Mouse (Mus musculus) A20 (cell line): ENCODE results near the gene Serpine1.
"Not testable (repeated sequence)": the region's sequence is repeated elsewhere in the genome, so short reads cannot be mapped to it uniquely, and the experiment has no call there.

ENCODE experiments used
- DNase-seq: peaks from one replicate; pipeline ENCODE4 v3.0.0-alpha.2; 2011; ENCODE audit warnings: low read depth, low spot score

The Serpine1 gene

DNA sequence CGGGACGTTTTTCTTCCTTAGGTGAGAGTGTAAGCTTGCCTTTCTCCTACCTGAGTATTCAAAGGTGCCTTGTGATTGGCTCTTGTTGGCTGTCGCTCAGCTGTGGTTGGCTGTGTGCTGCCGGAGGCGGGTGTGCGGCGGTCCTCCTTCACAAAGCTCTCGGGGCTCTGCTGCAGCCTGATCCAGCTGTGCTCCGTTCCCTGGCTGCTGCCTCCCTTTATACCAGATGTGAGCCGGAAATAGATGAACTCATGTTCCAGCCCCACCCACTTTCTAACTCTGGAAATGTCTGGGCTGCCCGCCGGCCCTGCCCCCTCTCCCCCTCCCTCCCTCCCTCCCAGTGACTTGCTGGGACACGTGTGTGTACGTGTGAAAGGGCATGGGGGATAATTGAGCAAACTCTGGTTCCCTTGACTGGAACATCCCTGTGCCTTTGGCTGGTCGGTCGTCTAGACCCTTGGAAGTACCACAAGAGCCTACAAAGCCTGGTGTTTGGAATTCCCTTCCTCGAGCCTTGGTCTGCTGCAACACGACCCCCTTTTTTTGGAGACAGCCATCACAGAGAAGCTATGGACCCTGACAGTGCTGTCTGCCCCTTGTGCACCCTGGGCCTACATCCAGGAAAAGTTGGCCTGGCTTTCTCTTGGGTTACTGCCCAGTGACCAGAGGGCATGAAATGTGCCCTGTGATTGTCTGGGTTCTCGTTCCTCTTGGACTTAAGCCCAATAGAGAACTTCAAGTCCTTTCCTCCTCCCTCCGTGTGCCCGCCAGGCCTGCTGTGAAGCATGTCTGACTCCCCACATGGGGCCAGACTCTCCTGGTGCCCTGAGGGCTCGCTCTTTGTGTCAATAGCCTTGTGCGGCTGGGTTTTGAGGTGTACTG is at the start of gene Serpine1:
TSS of gene Serpine1 (minus strand) at position 190 of the 882 bp plus-strand sequence.
- DNase-seq = peak; percentile 62

DNA sequence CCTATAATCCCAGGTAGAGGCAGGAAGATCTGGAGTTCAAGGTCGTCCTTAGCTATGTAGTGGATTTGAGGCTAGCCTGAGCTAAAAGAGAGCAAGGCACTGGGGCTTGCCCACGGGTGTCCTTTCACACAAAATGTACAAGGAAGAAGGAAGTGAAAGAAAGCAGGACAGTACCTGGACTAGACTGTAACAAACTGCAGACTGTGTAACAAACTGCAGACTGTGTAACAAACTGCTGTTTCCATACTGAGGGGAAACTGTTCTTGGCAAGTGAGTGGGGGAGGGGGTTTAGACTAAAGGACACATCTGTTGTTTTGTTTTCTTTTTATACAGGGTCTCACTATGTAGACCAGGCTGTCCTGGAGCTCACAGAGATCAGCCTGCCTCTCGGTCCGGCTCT is 49.2 kb upstream of the Serpine1 start:
- DNase-seq = peak; percentile 16

DNA sequence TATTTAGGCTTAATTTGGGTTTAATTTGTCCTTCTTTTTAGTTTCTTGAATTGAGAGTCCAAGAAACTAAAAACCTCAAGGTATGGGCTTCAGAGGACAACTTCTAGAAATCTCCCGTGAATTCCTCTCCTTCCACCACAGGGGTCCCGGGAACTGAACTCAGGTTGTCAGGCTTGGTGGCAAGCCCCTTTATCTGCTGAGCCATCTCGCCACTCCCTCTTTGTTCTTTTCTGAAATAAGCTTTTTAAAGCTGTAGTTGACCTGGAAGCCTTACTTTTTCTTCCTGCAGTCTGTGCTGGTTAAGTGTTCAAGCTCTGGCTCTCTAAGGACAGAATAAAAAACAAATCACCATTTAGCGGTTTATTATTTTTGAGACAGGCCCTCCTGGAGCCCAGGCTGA is 46.8 kb upstream of the Serpine1 start:
- DNase-seq = no peak

DNA sequence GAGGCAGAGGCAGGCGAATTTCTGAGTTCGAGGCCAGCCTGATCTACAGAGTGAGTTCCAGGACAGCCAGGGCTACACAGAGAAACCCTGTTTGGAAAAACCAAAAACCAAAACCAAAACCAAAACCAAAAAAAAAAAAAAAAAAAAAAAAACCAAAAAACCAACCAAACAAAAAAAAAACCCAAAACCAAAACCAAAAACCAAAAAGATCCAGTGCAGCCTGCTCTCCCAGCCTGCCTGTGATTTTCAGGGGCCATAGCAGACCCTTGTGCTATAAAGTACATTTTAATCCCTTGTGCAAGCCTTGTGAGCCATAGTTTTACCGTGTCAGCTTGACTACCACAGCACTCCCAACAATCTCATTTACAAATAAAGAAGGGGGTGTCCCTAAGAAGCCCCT is 45.9 kb upstream of the Serpine1 start:
- not testable (repeated sequence) for DNase-seq

DNA sequence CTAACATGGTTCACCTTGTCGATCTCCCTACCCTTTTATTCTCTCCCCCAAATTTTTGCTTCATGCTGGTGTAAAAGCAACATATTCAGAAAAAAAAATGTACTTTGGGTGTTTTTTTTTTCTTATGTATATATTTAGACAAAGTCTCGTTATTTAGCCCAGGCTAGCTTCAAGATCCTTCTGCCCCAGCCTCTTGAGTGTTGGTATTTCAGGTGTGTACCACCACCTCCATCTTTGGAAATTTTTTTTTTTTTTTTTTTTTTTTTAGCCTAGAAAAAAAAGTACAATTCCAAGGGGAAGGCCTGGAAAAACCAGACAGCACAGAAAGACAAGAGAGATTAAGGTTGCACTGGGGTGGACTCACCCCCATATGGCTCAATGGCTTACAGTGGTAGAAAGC is 44.9 kb upstream of the Serpine1 start:
- no peak for DNase-seq

DNA sequence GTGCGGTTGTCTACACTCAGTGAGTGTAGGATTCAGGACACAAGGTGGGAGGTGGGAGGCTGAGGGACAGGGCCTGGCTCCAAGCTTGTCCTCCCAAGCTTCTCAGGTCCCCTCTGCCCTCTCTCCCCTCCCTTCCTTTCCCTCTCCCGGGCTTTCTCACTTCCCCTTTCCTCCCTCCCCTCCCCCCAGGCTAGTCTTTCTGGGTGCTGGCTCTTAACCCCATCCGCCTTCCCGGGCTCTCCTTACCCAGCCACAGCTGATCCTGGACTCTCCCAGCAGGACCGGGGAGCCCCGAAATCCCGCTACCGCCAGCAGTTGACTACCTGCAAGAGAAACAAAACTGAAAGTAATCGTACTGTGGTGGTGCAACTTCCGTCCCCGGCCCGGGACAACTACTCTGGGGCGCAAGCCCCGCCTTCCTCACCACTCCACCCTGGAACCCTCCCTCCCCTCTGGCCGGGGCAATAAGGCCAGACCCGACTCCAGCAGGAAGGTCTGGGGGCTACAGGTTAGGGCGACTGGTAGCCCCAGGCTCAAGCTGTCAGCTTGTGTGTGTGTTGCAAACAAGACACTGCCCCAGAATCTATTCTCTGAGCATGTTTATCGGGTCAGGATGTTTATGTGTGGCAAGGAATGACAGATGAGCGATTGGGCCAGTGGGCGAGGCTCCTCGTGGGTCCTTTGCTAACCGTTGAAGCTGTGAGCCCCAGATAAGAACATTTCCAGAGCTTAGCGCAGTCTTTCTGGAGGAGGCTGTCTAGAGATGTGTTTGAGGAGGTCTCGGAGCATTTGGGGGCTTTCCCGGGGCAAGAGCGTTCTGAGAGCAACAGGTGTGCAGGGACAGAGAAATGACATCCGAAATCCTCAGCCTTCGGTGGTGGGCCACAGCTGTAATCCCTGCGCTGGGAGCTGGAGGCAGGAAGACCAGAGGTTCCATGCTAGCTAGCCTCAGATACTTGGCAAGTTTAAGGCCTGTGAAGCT is 44.1 kb upstream of the Serpine1 start, which contains the start of gene Trim56:
TSS of gene Trim56 (minus strand) at position 344 of the 982 bp plus-strand sequence.
- peak; percentile 91 for DNase-seq

DNA sequence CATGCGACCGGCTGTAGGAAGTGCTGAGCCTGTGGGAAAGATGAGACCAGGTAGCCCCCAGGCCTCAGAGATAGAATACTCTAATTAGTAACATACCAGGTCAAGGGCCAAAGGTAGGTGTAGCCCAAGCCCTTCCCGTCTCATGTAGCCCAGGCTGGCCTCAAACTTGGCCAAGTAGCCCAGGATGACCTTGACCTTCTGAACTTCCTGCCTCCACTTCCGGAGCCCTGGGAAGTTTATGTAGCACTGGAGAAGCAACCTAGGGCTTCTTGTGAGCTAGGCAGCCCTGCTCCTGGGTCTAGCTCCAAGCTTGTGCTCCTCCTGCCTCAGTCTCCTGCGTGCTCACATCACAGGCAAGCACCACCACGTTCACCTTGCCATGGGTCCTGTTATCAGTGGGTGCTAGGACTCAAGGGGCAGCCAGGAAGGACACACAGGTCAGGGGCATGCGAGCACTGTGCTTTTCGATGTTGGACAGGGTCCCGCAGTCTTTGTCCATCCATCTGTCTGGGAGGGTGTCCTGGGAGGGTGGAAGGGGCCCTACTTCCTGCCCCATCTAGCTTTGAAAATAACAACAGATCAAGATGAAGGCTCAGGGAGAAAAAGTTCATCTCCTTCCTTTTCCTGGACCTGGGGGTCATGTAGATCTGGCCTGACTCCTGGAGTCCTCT is 43.0 kb upstream of the Serpine1 start:
- no peak for DNase-seq

DNA sequence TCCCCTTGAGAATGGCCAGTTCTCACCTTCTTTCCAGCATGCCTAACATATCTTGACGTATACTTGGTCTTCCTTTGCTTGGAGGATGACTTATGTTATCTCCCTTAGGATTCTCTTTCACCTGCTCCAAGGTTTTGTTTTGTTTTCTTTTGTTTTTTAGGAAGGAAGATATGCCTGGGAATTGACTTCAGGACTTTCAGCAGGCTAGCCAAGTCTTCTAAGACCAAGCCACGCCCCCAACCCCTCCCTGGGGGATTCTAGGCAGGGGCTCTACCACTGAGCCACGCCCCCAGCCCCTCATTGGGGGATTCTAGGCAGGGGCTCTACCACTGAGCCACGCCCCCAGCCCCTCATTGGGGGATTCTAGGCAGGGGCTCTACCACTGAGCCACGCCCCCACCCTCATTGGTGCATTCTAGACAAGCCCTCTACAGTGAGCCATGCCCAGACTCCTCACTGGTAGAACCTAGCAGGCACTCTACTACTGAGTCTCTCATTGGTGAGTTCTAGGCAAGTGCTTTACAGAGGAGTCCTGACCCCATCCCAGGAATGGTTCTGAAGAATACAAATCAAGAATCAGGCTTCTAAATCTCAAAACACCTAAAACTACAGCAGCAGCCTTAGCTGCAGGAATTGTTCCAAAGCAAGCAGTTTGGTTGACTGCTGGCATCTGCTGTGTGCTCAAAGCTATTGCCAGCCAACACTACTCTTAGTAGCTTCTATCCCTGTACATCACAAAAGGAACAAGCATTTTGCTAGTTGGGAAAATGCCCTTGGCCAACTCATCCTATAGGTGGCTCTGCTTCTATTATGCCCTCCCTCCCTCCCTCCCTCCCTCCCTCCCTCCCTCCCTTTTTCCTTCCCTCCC is 39.7 kb upstream of the Serpine1 start:
- no peak for DNase-seq

DNA sequence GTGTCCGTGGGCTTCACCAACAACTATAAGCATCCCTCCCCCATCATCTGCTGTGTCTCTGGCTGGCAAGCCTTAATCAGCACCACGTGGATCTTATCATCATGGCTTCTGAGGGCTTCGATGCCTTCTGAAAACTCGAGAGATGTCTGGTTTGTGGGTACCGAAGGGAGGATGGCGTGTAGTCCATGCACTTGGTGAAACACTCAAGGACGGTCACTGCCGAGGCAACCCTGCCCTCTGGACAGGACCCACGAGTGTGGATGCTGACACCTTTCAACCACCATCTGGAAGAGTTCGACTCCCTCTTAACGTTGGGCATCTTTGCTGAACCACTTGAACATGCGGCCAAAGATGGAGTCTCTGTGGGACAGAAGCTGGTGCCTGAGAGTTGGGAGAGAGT is 38.8 kb upstream of the Serpine1 start:
- DNase-seq = no peak

DNA sequence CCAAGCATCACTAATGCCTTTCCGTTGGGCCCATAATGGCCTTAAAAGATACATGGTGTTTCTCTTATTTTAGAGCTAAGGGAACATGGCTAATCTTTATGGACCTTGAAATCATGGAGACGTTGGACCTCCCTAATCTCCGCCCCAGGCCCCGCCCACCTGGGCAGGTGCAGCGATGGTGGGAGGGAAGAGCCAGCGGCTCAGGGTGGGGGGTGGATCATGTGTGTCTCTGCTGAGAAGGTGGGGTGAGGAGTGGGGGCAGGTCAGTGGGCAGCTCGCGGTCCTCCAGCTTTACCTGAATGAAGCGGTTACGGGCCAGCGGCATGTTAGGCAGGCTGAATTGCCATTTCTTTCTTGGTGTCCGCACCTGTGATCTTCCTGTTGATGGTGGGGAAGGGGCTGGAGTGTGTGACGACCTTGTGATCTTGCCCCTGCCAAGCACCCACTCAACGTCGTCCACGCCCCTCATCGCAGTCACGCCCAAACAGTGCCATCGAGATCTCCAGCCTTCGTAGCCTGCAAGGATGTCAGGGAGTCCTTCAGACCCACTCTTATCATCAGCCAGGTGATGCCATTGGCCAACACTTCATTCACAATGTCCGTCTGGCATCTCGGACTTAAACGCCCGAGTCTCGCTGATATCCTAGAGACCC is 38.0 kb upstream of the Serpine1 start:
- DNase-seq = no peak

DNA sequence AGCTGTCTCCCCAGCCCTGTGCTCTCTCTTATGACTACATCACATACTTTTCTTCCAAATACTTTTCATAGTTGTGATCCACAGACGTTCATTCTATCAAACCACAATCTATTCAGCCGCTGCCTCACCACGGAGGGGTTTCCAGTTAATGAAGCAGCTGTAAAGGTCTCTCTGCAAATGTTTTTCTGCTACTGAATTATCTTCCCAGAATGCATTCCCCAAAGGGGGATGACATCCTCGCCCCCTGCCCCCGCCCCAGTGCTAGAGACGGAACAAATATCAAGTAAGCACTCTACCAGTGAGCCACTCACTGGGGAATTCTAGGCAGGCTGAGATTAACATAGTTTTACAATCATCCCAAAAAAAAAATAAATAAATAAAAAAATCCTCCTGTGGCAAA is 36.0 kb upstream of the Serpine1 start:
- DNase-seq = no peak

DNA sequence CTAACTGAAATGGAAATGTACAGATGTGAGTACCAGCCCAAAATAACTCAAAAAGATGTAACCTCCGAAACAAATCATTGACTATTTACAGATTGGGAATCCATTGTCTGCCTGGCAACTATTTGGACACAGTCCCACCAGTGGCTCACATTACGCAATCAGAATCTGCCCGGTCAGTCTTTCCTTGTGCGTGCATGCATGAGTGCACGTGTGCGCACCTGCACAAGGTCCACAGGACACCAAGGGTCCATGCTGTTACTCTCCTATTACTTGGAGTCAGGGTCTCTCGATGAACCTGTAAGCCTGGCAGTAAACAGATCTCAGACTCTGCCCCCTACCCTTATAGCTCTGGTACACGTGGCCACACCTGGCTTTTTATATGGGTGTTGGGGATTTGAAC is 35.6 kb upstream of the Serpine1 start:
- no peak for DNase-seq

DNA sequence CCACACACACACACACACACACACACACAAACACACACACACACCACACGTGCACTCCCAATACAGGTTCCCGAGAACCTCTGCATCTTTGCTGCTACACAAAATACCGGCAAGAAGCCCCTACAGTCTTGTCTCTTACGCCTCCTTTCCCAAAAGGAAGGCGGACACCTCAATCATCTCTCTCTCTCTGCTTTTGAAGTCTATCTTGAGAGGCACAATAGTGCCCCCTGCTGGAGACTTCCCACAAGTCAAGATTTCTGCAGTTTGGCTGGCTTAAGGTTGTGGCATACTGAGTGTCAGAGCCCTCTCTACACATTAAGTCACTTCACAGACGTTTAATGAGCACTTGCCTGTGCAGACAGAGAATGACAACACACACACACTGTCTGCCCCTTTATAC is 35.0 kb upstream of the Serpine1 start:
- peak; percentile 80 for DNase-seq

DNA sequence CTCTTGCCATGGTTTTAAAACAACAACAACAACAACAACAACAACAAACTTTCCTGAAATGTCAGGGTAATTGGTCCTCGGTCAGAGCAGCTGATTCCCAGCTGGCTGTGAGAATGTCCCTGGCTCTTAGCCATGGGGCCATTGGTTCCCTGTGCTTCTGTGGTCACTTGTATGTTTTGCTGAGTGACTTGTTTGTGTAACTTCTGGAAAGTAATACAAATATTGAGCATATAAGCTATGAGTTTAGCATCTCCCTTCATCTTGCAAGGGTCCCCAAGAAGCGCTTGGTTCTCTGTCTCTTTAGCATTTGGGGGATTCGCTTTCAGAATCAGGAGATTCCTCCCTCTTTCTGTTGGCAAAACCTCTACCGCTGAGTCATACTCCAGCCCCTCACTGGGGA is 34.4 kb upstream of the Serpine1 start:
- no peak for DNase-seq

DNA sequence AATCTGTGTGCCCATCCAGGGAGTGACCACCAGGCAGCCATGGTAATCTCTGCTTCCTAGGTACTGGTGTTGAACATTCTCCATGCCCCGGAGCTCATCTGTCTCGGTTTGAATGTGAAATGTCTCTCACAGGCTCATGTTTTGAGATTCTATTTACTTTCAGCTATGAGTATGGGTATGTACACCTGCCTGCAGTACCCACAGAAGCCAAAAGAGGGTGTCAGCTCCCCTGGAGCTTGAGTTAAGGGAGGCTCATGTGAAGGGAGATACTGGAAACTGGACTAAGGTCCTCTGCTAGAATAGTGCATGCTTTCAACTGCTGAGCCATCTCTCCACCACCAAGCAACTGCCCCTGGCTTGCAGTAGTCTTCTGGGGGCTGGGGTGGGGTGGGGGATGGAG is 31.9 kb upstream of the Serpine1 start:
- DNase-seq = peak; percentile 31

DNA sequence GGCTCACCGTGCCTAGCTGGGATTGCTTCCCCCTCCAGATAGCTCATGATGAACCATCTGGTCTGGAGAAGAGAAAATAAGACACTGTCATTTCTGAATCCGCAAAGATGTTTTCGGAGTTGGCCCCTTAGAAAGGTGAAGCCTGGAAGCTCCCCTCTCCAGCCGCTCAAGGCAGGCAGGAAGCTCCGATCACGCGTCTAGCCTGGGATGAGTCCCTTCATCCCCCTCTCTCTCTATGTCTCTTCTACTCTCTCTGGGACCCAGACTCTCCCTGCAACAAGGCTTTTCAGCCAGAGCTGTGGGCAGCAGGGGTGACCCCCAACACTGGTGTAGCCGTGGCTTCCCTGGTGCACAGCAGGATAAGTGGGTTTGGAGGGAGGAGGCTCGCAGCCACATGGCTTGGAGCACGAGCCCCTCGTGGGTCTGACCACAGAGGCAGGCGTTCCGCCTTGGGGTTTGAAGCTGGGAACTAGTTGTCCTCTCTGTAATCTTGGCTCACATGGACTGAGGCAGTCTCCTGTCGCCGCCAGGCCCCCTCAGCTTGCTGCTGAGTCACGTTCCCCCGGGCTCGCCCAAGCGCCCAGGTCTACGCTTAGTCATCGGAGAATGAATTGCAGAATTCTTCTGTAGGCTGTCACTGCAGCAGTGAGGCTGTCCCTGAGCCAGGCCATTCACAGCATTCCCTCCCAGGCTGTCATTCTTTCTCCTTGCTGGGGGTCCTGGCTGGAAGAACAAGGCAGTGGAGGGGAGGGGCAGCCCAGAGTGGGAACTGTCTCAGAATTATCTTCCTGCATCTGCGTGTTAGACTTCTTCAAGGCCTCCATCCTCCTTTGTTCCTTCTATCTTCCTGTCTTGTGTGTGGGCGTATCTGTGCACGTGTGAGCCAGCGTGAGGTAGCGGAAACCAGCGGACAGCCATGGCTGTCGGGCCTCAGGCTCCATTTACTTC is 30.8 kb upstream of the Serpine1 start:
- DNase-seq = no peak

DNA sequence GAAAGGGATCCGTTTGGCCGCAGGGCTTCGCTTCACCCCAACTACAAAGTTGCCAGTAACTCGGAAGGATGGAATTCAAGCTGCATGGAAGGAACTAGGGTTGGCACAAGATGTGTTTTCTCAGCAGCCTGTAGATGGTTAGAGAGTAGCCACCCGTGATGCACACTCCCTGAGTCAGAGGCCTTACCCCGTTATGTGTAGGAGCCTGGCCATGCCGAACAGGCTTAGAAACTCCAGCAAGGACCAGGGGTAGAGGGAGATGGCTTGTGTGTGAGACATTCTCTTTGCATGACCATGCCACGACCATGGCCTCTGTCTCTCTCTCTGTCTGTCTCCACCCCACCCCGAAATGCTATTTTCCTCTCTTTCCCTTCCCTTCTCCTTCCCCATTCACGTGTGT is 30.0 kb upstream of the Serpine1 start:
- DNase-seq = no peak

DNA sequence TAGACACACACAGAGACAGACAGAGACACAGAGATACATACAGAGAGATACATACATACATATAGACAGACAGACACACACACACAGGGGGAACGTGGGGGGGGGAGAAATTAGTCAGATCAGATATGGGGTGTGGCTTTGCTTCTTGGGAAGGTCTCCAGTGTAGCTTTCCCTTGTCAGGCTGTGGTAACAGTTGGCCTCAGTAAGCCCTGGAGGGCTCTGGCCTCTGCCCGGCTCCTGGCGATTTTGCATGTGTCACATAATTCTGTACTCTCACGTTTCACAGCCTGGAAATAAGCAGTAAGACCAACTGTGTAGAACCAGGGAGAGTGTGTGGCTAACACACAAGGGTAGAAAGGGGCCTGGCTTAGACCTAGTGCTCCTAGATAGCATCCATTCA is 28.6 kb upstream of the Serpine1 start:
- no peak for DNase-seq

DNA sequence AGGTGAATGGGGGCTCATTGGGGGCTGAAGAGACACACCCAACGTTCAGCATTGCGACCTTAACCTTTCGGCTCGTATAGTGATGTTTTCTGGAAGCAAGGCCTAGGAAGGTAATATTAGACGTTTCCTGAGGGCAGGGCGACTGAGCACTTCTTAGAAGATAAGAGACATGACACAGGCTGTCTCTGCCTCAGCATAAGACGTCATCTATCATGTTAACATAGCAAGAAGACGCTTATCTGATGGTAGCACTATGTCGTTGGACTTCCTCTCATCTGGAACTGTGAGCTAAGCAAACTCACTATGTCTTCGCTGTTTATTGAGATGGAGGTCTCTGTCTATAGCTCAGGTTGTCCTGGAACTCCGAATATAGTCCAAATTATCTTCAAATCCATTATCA is 26.4 kb upstream of the Serpine1 start:
- no peak for DNase-seq
